In the genomic region with DNA sequence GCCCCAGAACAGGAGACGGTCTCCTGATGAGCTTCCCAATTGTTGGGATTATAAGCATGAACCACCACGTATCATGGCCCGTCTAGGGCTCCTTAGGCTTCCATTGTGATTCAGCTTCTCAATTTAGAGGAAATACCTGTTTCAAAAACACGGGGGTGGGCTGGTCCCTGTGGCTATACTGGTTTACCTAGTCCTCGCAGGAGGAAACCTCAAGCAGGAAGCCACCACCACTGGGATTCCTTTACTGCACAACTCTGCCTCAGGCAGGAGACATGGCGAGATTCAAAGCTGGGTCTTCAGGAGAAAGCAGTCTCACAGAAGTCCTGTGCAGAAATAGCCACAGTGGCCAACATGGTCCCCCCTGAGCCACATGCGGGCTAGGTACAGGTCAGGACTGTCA, we compare ENCODE assay signal across 26 mouse cellular contexts. TPM values are rescaled to one million over a fixed set of nuclear protein-coding genes. Genes with fewer than 3 reads are reported as not detected.
DNase-seq lines count a peak whose midpoint lies in the region; ATAC-seq and TF ChIP-seq lines count a peak whose summit lies in the region.
"Had no signal": no experiment of that assay in that cellular context is flagged by ENCODE, and none has a peak within 500 bp of the region (broad histone marks: within the 10 kb centered on the region; RNA-seq: fewer than 3 reads in every experiment).

No protein-coding gene starts in this region.

- H3K4me1 ChIP-seq in megakaryocyte, embryonic 14.5 days = peaks cover 5% of the 10 kb centered on the region
- H3K4me1 ChIP-seq in stomach, postnatal 0 days (replicated peaks; ENCODE audit: control insufficient read depth, insufficient read depth) = no peaks in the 10 kb centered on the region
- H3K4me1 ChIP-seq: embryonic facial prominence, embryonic 12.5 days; embryonic facial prominence, embryonic 15.5 days; heart, embryonic 12.5 days; heart, embryonic 15.5 days; hindbrain, embryonic 15.5 days had no signal

- ATAC-seq in megakaryocyte, adult 5-6 weeks (ENCODE audit: poor library complexity, severe bottlenecking) = no peak
- ATAC-seq in granulocyte monocyte progenitor cell, adult 5-6 weeks (replicated peaks; ENCODE audit: poor library complexity, severe bottlenecking) = peak; percentile 28; the same call in 1 of the 2 replicates
- ATAC-seq in stomach, postnatal 0 days (ENCODE audit: low FRiP score, low TSS enrichment) = 0 out of 2 replicates have a peak, but pooled peaks have one; percentile 29
- ATAC-seq in inflammation-experienced regulatory T-cells, adult 6 months = no peak
- ATAC-seq: CD4-positive, CD25-positive, alpha-beta regulatory T cell, adult 4 months; forebrain, embryonic 14.5 days; forebrain, postnatal 0 days had no signal

- H3K4me3 ChIP-seq in megakaryocyte, embryonic 14.5 days (replicated peaks) = peak overlapping the region; percentile 65
- no peak overlapping the region for H3K4me3 ChIP-seq in stomach, postnatal 0 days (ENCODE audit: low read depth, low read length)
- H3K4me3 ChIP-seq: embryonic facial prominence, embryonic 12.5 days; embryonic facial prominence, embryonic 15.5 days; gastrocnemius, adult 2 months; heart, embryonic 12.5 days; heart, embryonic 15.5 days; hindbrain, embryonic 15.5 days had no signal

- no peak overlapping the region for H3K9ac ChIP-seq in stomach, postnatal 0 days (ENCODE audit: low read length)
- H3K9ac ChIP-seq: embryonic facial prominence, embryonic 12.5 days; embryonic facial prominence, embryonic 15.5 days; forebrain, postnatal 0 days; heart, embryonic 12.5 days; heart, embryonic 15.5 days; hindbrain, embryonic 15.5 days had no signal

- TF ChIP-seq CTCF in stomach, postnatal 0 days (IDR thresholded peaks at IDR 0.05; ENCODE audit: low read depth) = no peak

- DNase-seq in 416B (ENCODE audit: low read depth) = peak; percentile 67
- no peak for DNase-seq in stomach, postnatal 0 days (ENCODE audit: low spot score)
- no peak for DNase-seq in kidney, adult 18-20 months
- DNase-seq: adrenal gland, adult 2 months; adrenal gland, postnatal 14 days; B cell, adult 2 months; cerebellum, adult 11 months; cerebellum, adult 2 months; cerebellum, postnatal 14 days; forebrain, postnatal 0 days; gastrocnemius, adult 2 months; gastrocnemius, postnatal 14 days; heart, adult 18-20 months; heart, postnatal 10 days; heart, postnatal 36 days had no signal

- H3K9me3 ChIP-seq in megakaryocyte, embryonic 14.5 days = peaks cover 26% of the 10 kb centered on the region
- no peaks in the 10 kb centered on the region for H3K9me3 ChIP-seq in stomach, postnatal 0 days (ENCODE audit: control insufficient read depth, low read length)
- H3K9me3 ChIP-seq: embryonic facial prominence, embryonic 12.5 days; embryonic facial prominence, embryonic 15.5 days; heart, embryonic 15.5 days; hindbrain, embryonic 15.5 days had no signal

- no peak for TF ChIP-seq EP300 in stomach, postnatal 0 days (optimal IDR thresholded peaks at IDR 0.05)

- peaks cover 23% of the 10 kb centered on the region for H3K27me3 ChIP-seq in megakaryocyte, embryonic 14.5 days (replicated peaks)
- no peaks in the 10 kb centered on the region for H3K27me3 ChIP-seq in stomach, postnatal 0 days (ENCODE audit: control insufficient read depth, insufficient read depth, low read length)
- H3K27me3 ChIP-seq: embryonic facial prominence, embryonic 12.5 days; embryonic facial prominence, embryonic 15.5 days; heart, embryonic 12.5 days; heart, embryonic 15.5 days; hindbrain, embryonic 15.5 days had no signal

- WGBS in stomach, postnatal 0 days = 77% methylated on average over 7 of the region's 7 CpGs

- no peaks in the 10 kb centered on the region for H3K36me3 ChIP-seq in megakaryocyte, embryonic 14.5 days (replicated peaks; ENCODE audit: low read length)
- no peaks in the 10 kb centered on the region for H3K36me3 ChIP-seq in stomach, postnatal 0 days (ENCODE audit: control insufficient read depth, insufficient read depth, low read length)
- H3K36me3 ChIP-seq: embryonic facial prominence, embryonic 12.5 days; embryonic facial prominence, embryonic 15.5 days; heart, embryonic 12.5 days; heart, embryonic 15.5 days; hindbrain, embryonic 15.5 days had no signal

- H3K27ac ChIP-seq in stomach, postnatal 0 days (replicated peaks) = no peak overlapping the region
- H3K27ac ChIP-seq: embryonic facial prominence, embryonic 12.5 days; embryonic facial prominence, embryonic 15.5 days; gastrocnemius, adult 2 months; heart, embryonic 15.5 days; hindbrain, embryonic 15.5 days had no signal

- H3K4me2 ChIP-seq in stomach, postnatal 0 days (replicated peaks; ENCODE audit: low read depth) = no peak overlapping the region
- H3K4me2 ChIP-seq: embryonic facial prominence, embryonic 12.5 days; embryonic facial prominence, embryonic 15.5 days; heart, embryonic 12.5 days; heart, embryonic 15.5 days; hindbrain, embryonic 15.5 days had no signal

RNA-seq across cellular contexts. Expression of a gene that starts 56.1 kb away (rescaled TPM):
- 2.4 and 4.8 TPM in 2 replicates for polyA plus RNA-seq in megakaryocyte, embryonic 14.5 days (2012; ENCODE audit: insufficient read depth, low replicate concordance)
- total RNA-seq in megakaryocyte, adult 5-6 weeks (2015) = 47.1 and 50.1 TPM in 2 replicates
- total RNA-seq in megakaryocyte, adult 5-6 weeks (2017) = 60.6 and 77.7 TPM in 2 replicates
- total RNA-seq in granulocyte monocyte progenitor cell, adult 5-6 weeks (2014; fragmentation: Nextera tagmentation) = 71.3 and 92.1 TPM in 2 replicates
- total RNA-seq in granulocyte monocyte progenitor cell, adult 5-6 weeks (2017) = 63.8 and 70.1 TPM in 2 replicates
- polyA plus RNA-seq in stomach, postnatal 0 days (2015; fragmentation: Nextera tagmentation; extraction: Ambion mirVana) = 37.3 and 43.9 TPM in 2 replicates
- 10 to 100 TPM; 76.9 to 94.8 (median 81.5) TPM for polyA plus RNA-seq in inflammation-experienced regulatory T-cells, adult 6 months (2017; shearing (Covaris generic))

Comparison
In these comparisons a context has a peak if more than half of its experiments do, and no peak if none do; other contexts are left out.
1. ATAC-seq: peak in granulocyte monocyte progenitor cell, adult 5-6 weeks (single experiment) and stomach, postnatal 0 days (single experiment); none in megakaryocyte, adult 5-6 weeks (single experiment) and inflammation-experienced regulatory T-cells, adult 6 months (single experiment).